Mouse (Mus musculus): ENCODE results near the gene Smim23. TPM values are rescaled to one million over a fixed set of nuclear protein-coding genes. Genes with fewer than 3 reads are reported as not detected.
A peak's percentile ranks its signal among the peaks of the same experiment; 100 is the strongest.

Smim23 gene
- total RNA-seq, 2 experiments from 2014 or later = not detected

- DNase-seq (ENCODE audit: low spot score in 2 of 2) = peak; percentile 55 to 63
Measured at GRCm38 (mm10) chr11:32781633-32782404, 42.6 kb downstream of the Smim23 start.

GRCm38 (mm10) chr11:32780747-32781536 lies 43.5 kb downstream of the Smim23 start:
- DNase-seq (ENCODE audit: low spot score in 2 of 2) = peak in 1 of 2 experiments; percentile 20

GRCm38 (mm10) chr11:32768642-32769343 lies 55.6 kb downstream of the Smim23 start:
- DNase-seq (ENCODE audit: low spot score in 2 of 2) = no peak

Other genes starting within 250 kb of the Smim23 start
- gene Fbxw11, start 181.9 kb downstream of the Smim23 start, total RNA-seq (2021) = 100 to 1,000 TPM; 119 to 132 TPM

Data from layer of hippocampus, postnatal 10 days (tissue).